Mouse (Mus musculus) stomach, postnatal 0 days (tissue): ENCODE measurements around the gene Nr5a2.

Source experiments
- CTCF ChIP-seq: IDR thresholded peaks from 2 replicates; pipeline ENCODE4 v1.5.1; 2016; ENCODE audit warnings: antibody characterized with exemption, low read depth, mild to moderate bottlenecking, moderate library complexity
- EP300 ChIP-seq: optimal IDR thresholded peaks from 2 replicates; pipeline ENCODE3; 2016; ENCODE audit warnings: antibody characterized with exemption

GRCm38 (mm10) chr1:136910741-136911593 is 49.3 kb downstream of the Nr5a2 start:
- TF ChIP-seq CTCF (no peak), EP300 (no peak)
